Mouse (Mus musculus) MEL (cell line): Measurements from ENCODE around the gene Rpl10l. TPM values are rescaled to one million over a fixed set of nuclear protein-coding genes. Genes with fewer than 3 reads are reported as not detected.

ENCODE experiments used
- DNase-seq: peaks from one replicate; pipeline ENCODE4 v3.0.0; 2011; ENCODE audit warnings: low read depth, low spot score
- H3K27ac ChIP-seq: 2 replicates; pipeline ENCODE4 v1.5.1; 2012; ENCODE audit warnings: low read depth, mild to moderate bottlenecking, control low read depth, low read length, moderate library complexity; ENCODE audit not compliant: control insufficient read depth
- H3K27me3 ChIP-seq, 2 experiments: fragments of 150-350 bp in 1 of 2; sonication (generic) in 1 of 2; 2 replicates each; pipeline ENCODE4 v1.6.1; 2012; ENCODE audit warnings: low read length in 2 of 2, mild to moderate bottlenecking in 2 of 2, improper control_type of control experiment in 1 of 2, moderate library complexity in 1 of 2; ENCODE audit not compliant: insufficient read depth in 2 of 2, control insufficient read depth in 1 of 2
- H3K36me3 ChIP-seq, 2 experiments: 2 replicates each; pipeline ENCODE4 v1.6.1; 2012 to 2014; ENCODE audit warnings: low read length in 2 of 2, improper control_type of control experiment in 1 of 2, inconsistent platforms in 1 of 2, mild to moderate bottlenecking in 1 of 2; ENCODE audit not compliant: insufficient read depth in 2 of 2, control insufficient read depth in 1 of 2
- H3K4me1 ChIP-seq, 2 experiments: fragments of 150-350 bp in 1 of 2; sonication (generic) in 1 of 2; 2 replicates each; pipeline ENCODE4 v1.6.1; 2012; ENCODE audit warnings: low read length in 2 of 2, improper control_type of control experiment in 1 of 2, mild to moderate bottlenecking in 1 of 2; ENCODE audit not compliant: insufficient read depth in 2 of 2, control insufficient read depth in 1 of 2
- H3K4me3 ChIP-seq, 2 experiments: fragments of 150-350 bp in 1 of 2; sonication (generic) in 1 of 2; 2 replicates each; pipeline ENCODE4 v1.5.1; 2012; ENCODE audit warnings: low read depth in 2 of 2, low read length in 2 of 2, mild to moderate bottlenecking in 2 of 2, moderate library complexity in 2 of 2, control low read depth in 1 of 2, improper control_type of control experiment in 1 of 2; ENCODE audit not compliant: control insufficient read depth in 1 of 2, insufficient read depth in 1 of 2
- H3K79me2 ChIP-seq: 2 replicates; pipeline ENCODE4 v1.6.1; 2012; ENCODE audit warnings: mild to moderate bottlenecking, low read length, moderate library complexity; ENCODE audit not compliant: control insufficient read depth, poor library complexity, insufficient read depth
- H3K9ac ChIP-seq: 2 replicates; pipeline ENCODE4 v1.6.1; 2012; ENCODE audit warnings: low read depth, mild to moderate bottlenecking, control low read depth, low read length, moderate library complexity; ENCODE audit not compliant: control insufficient read depth, poor library complexity, severe bottlenecking
- H3K9me3 ChIP-seq: fragments of 150-350 bp; sonication (generic); replicated peaks from 2 replicates; pipeline ENCODE4 v1.6.1; 2012; ENCODE audit warnings: mild to moderate bottlenecking, low read length, improper control_type of control experiment, moderate library complexity; ENCODE audit not compliant: insufficient read depth
- CHD1 ChIP-seq: IDR thresholded peaks from 2 replicates; pipeline ENCODE4 v1.6.1; 2012; ENCODE audit warnings: low read depth, mild to moderate bottlenecking, inconsistent platforms, low read length, improper control_type of control experiment
- CTCF ChIP-seq, 3 experiments: IDR thresholded peaks in 2 of 3; conservative IDR thresholded peaks in 1 of 3; 2 replicates each; pipeline ENCODE4 v1.5.1; 2011 to 2012; ENCODE audit warnings: low read length in 3 of 3, low read depth in 2 of 3, mild to moderate bottlenecking in 2 of 3, improper control_type of control experiment in 1 of 3, inconsistent platforms in 1 of 3, mixed read lengths in 1 of 3, moderate library complexity in 1 of 3; ENCODE audit not compliant: control insufficient read depth in 1 of 3, insufficient read depth in 1 of 3, poor library complexity in 1 of 3, severe bottlenecking in 1 of 3
- GATA1 ChIP-seq: IDR thresholded peaks from 2 replicates; pipeline ENCODE4 v1.6.1; 2011; ENCODE audit warnings: low read depth, low read length, improper control_type of control experiment
- JUND ChIP-seq: IDR thresholded peaks from 2 replicates; pipeline ENCODE4 v1.6.1; 2011; ENCODE audit warnings: low read depth, mild to moderate bottlenecking, improper control_type of control experiment, low read length
- KAT2A ChIP-seq: conservative IDR thresholded peaks from 2 replicates; pipeline ENCODE4 v1.6.1; 2012; ENCODE audit warnings: low read depth, low read length, improper control_type of control experiment, inconsistent platforms
- MAFK ChIP-seq: IDR thresholded peaks from 2 replicates; pipeline ENCODE4 v1.6.1; 2011; ENCODE audit warnings: low read depth, mild to moderate bottlenecking, low read length, improper control_type of control experiment, borderline replicate concordance
- MAZ ChIP-seq: IDR thresholded peaks from 2 replicates; pipeline ENCODE4 v1.6.1; 2012; ENCODE audit warnings: low read depth, mild to moderate bottlenecking, inconsistent platforms, low read length, improper control_type of control experiment
- MEF2A ChIP-seq: IDR thresholded peaks from 2 replicates; pipeline ENCODE4 v1.6.1; 2014; ENCODE audit warnings: low read depth, mild to moderate bottlenecking, inconsistent platforms, low read length, improper control_type of control experiment; ENCODE audit not compliant: poor library complexity, insufficient replicate concordance, severe bottlenecking; ENCODE audit errors: extremely low read depth
- POLR2A ChIP-seq, 2 experiments: IDR thresholded peaks; 2 replicates each; pipeline ENCODE4 v1.6.1; 2011 to 2012; ENCODE audit warnings: low read length in 2 of 2, mild to moderate bottlenecking in 2 of 2, control low read depth in 1 of 2, improper control_type of control experiment in 1 of 2, low read depth in 1 of 2, moderate library complexity in 1 of 2; ENCODE audit not compliant: control insufficient read depth in 1 of 2, insufficient read depth in 1 of 2, poor library complexity in 1 of 2
- POLR2AphosphoS5 ChIP-seq: IDR thresholded peaks from 2 replicates; pipeline ENCODE4 v1.6.1; 2012; ENCODE audit warnings: low read depth, borderline replicate concordance, mild to moderate bottlenecking, inconsistent platforms, low read length, moderate library complexity, mixed read lengths
- RAD21 ChIP-seq: IDR thresholded peaks from 2 replicates; pipeline ENCODE4 v1.6.1; 2011; ENCODE audit warnings: mild to moderate bottlenecking, low read depth, low read length, improper control_type of control experiment
- SIN3A ChIP-seq: IDR thresholded peaks from 2 replicates; pipeline ENCODE4 v1.6.1; 2012; ENCODE audit warnings: low read length, improper control_type of control experiment, inconsistent platforms
- SMC3 ChIP-seq: IDR thresholded peaks from 2 replicates; pipeline ENCODE4 v1.6.1; 2011; ENCODE audit warnings: low read depth, low read length, improper control_type of control experiment
- TAL1 ChIP-seq: IDR thresholded peaks from 2 replicates; pipeline ENCODE4 v1.6.1; 2012; ENCODE audit warnings: mild to moderate bottlenecking, inconsistent platforms, low read length, moderate library complexity, mixed read lengths
- ZC3H11A ChIP-seq: IDR thresholded peaks from 2 replicates; pipeline ENCODE4 v1.6.1; 2012; ENCODE audit warnings: low read depth, mild to moderate bottlenecking, inconsistent platforms, low read length, improper control_type of control experiment
- ZKSCAN1 ChIP-seq: IDR thresholded peaks from 2 replicates; pipeline ENCODE4 v1.6.1; 2012; ENCODE audit warnings: low read depth, mild to moderate bottlenecking, inconsistent platforms, low read length, improper control_type of control experiment, moderate library complexity
- ZNF384 ChIP-seq: IDR thresholded peaks from 2 replicates; pipeline ENCODE4 v1.6.1; 2012; ENCODE audit warnings: low read depth, mild to moderate bottlenecking, inconsistent platforms, low read length, improper control_type of control experiment
- polyA plus RNA-seq, 2 experiments: library from polyadenylated mRNA; stranded (reverse) in 1 of 2; unstranded in 1 of 2; fragments of >175 nt in 1 of 2; fragments of >200 nt in 1 of 2; gene quantifications; 2 replicates each; pipeline versions ENCODE4 v1.2.1 to v1.2.4; 2012; ENCODE audit warnings: low replicate concordance in 2 of 2, low read depth in 1 of 2; ENCODE audit not compliant: insufficient read length in 2 of 2, insufficient read depth in 1 of 2, missing spikeins in 1 of 2
- total RNA-seq: library from RNA; depleted of rRNA; stranded (reverse); fragments of 300-350 nt; gene quantifications from 2 replicates; pipeline ENCODE4 v1.2.3, GENCODE M21; 2012; rRNA removed

Rpl10l gene
- total RNA-seq (not detected in 2 replicates), polyA plus RNA-seq (not detected)

- no peaks in the 10 kb centered on the region for H3K79me2 ChIP-seq
- DNase-seq, result no peak
- H3K27ac ChIP-seq, result no peak within 1 kb of the TSS
- no peaks in the 10 kb centered on the region for H3K9me3 ChIP-seq
- no peaks in the 10 kb centered on the region for H3K4me1 ChIP-seq
- H3K36me3 ChIP-seq, result no peaks in the 10 kb centered on the region
- H3K9ac ChIP-seq, result no peak within 1 kb of the TSS
- no peaks in the 10 kb centered on the region for H3K27me3 ChIP-seq
- no peak within 1 kb of the TSS for H3K4me3 ChIP-seq
- TF ChIP-seq POLR2AphosphoS5 (no peak), JUND (no peak), MEF2A (no peak), GATA1 (no peak), ZC3H11A (no peak), CHD1 (no peak), KAT2A (no peak), SMC3 (no peak)
These were observed at the start of gene Rpl10l for GRCm38 (mm10) chr12:66283991-66284622. Gene Rpl10l (minus strand): TSS chr12:66284401.

GRCm38 (mm10) chr12:66275890-66276289 lies 8.3 kb downstream of the Rpl10l start:
- peaks cover 0 to 4% of the 10 kb centered on the region in 2 experiments; a peak in 2 of 4 replicates for H3K4me1 ChIP-seq
- H3K9ac ChIP-seq, result no peak overlapping the region
- H3K36me3 ChIP-seq, result no peaks in the 10 kb centered on the region; a peak in 1 of 4 replicates
- H3K9me3 ChIP-seq, result no peaks in the 10 kb centered on the region
- H3K27me3 ChIP-seq, result no peaks in the 10 kb centered on the region
- no peak for DNase-seq
- no peak overlapping the region for H3K4me3 ChIP-seq
- TF ChIP-seq CTCF (IDR thresholded peaks at IDR 0.05 in 2 of 3, conservative IDR thresholded peaks at IDR 0.05 in 1 of 3; ENCODE audit: control insufficient read depth in 1 of 3, insufficient read depth in 1 of 3, low read depth in 2 of 3, low read length in 3 of 3, poor library complexity in 1 of 3, severe bottlenecking in 1 of 3) (no peak), POLR2A (IDR thresholded peaks at IDR 0.05; ENCODE audit: control insufficient read depth in 1 of 2, insufficient read depth in 1 of 2, low read depth in 1 of 2, low read length in 2 of 2, poor library complexity in 1 of 2) (no peak), GATA1 (no peak), ZKSCAN1 (no peak), MAFK (no peak), TAL1 (no peak), RAD21 (no peak), SIN3A (no peak), ZNF384 (no peak), MAZ (no peak)
- TF ChIP-seq, all 39 proteins: peak for 0
- no peak overlapping the region for H3K27ac ChIP-seq
- H3K79me2 ChIP-seq, result no peaks in the 10 kb centered on the region
